Mouse (Mus musculus): Measurements from ENCODE around the gene Tmem59.

DNA sequence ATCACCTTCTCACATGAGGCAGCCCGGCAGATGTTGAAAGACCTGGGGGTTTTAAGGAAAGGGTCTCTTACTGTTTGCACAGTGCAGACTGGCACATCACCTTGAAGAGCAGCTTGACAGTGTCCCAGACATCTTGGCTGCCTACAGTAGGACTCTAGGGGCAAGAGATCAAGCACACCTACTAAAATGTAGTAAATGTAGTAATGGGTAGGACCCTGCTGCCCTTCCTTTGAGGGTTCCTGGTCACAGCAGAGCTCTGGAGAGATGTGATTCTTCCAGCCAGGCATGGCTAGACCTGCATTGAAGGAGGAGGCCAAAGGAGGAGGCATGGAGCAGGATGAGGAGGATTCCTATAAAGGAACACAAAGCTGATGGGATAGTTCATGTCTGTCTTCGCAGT, 28.8 kb downstream of the Tmem59 start:
- TF ChIP-seq CTCF (IDR thresholded peaks at IDR 0.05; ENCODE audit: low read depth, low read length) (no peak), GATA1 (IDR thresholded peaks at IDR 0.05; ENCODE audit: borderline replicate concordance, low read length) (no peak), TAL1 (conservative IDR thresholded peaks at IDR 0.05; ENCODE audit: low read depth, low read length) (no peak), GATA2 (IDR thresholded peaks at IDR 0.05; ENCODE audit: borderline replicate concordance, low read depth, low read length) (no peak), POLR2AphosphoS5 (IDR thresholded peaks at IDR 0.05; ENCODE audit: insufficient replicate concordance, low read depth, low read length) (no peak)
